Mouse (Mus musculus) lung, embryonic 15.5 days (tissue): ENCODE results near the gene Tbc1d14. TPM values are rescaled to one million over a fixed set of nuclear protein-coding genes. Genes with fewer than 3 reads are reported as not detected.

ENCODE experiments used
- ATAC-seq: fragments of 200-750 bp; cut with Nextera tagmentation; 2 replicates; pipeline ENCODE4 v1.8.0; 2017; ENCODE audit warnings: moderate number of reproducible peaks, borderline replicate concordance; ENCODE audit not compliant: low FRiP score, low TSS enrichment; ENCODE audit errors: extremely low read depth
- H3K27ac ChIP-seq: fragments of 300-500 bp; sonication (generic); 2 replicates; pipeline ENCODE4 v1.5.1; 2015; ENCODE audit warnings: moderate library complexity, mild to moderate bottlenecking, inconsistent platforms
- H3K27me3 ChIP-seq: fragments of 300-500 bp; sonication (generic); 2 replicates; pipeline ENCODE4 v1.6.1; 2015; ENCODE audit warnings: inconsistent platforms
- H3K36me3 ChIP-seq: fragments of 300-500 bp; sonication (generic); 2 replicates; pipeline ENCODE4 v1.6.1; 2015; ENCODE audit warnings: inconsistent platforms
- H3K4me1 ChIP-seq: fragments of 300-500 bp; sonication (generic); 2 replicates; pipeline ENCODE4 v1.6.1; 2015; ENCODE audit warnings: inconsistent platforms
- H3K4me2 ChIP-seq: fragments of 300-500 bp; sonication (generic); 2 replicates; pipeline ENCODE4 v1.6.1; 2015; ENCODE audit warnings: inconsistent platforms, mild to moderate bottlenecking, moderate library complexity
- H3K4me3 ChIP-seq: fragments of 300-500 bp; sonication (generic); 2 replicates; pipeline ENCODE4 v1.5.1; 2015; ENCODE audit warnings: mild to moderate bottlenecking, inconsistent platforms
- H3K9ac ChIP-seq: fragments of 300-500 bp; sonication (generic); 2 replicates; pipeline ENCODE4 v1.6.1; 2015; ENCODE audit warnings: inconsistent platforms
- H3K9me3 ChIP-seq: fragments of 300-500 bp; sonication (generic); 2 replicates; pipeline ENCODE4 v1.6.1; 2016; ENCODE audit warnings: inconsistent platforms
- whole genome bisulfite sequencing: fragments of 180-500 bp; shearing (Covaris S2); methylation state at CpG from one replicate; pipeline ENCODE4 v1.1.7; 2015; 5-methylcytosine and 5-hydroxymethylcytosine counted together
- polyA plus RNA-seq: library from polyadenylated mRNA; unstranded; fragments of >200 nt; fragmentation: Nextera tagmentation; extraction: Ambion mirVana; gene quantifications from 2 replicates; pipeline ENCODE4 v1.2.1, GENCODE M21; 2015

Tbc1d14 gene
- polyA plus RNA-seq, 1 experiment from 2014 or later = 24.7 TPM

- H3K4me2 ChIP-seq = no peak overlapping the region
- WGBS = 85% methylated on average over 1 of the region's 1 CpGs
- no peaks in the 10 kb centered on the region for H3K4me1 ChIP-seq
- H3K9me3 ChIP-seq = no peaks in the 10 kb centered on the region
- no peak overlapping the region for H3K4me3 ChIP-seq
- H3K27me3 ChIP-seq = no peaks in the 10 kb centered on the region
- no peak for ATAC-seq
- no peak overlapping the region for H3K27ac ChIP-seq
- H3K36me3 ChIP-seq = peaks cover 31% of the 10 kb centered on the region
- no peak overlapping the region for H3K9ac ChIP-seq
These were observed 5.8 kb upstream of the Tbc1d14 start for GRCm38 (mm10) chr5:36598883-36599282.

- H3K27me3 ChIP-seq = no peaks in the 10 kb centered on the region
- 30% methylated on average over 4 of the region's 4 CpGs for WGBS
- ATAC-seq = no peak
These were observed 4.6 kb upstream of the Tbc1d14 start for GRCm38 (mm10) chr5:36597653-36598052.

GRCm38 (mm10) chr5:36596225-36596624 is 3.1 kb upstream of the Tbc1d14 start:
- ATAC-seq = no peak
- Histone ChIP-seq H3K9me3 (no peaks in the 10 kb centered on the region), H3K4me2 (no peak overlapping the region), H3K36me3 (peaks cover 11% of the 10 kb centered on the region), H3K4me3 (no peak overlapping the region), H3K27me3 (no peaks in the 10 kb centered on the region), H3K27ac (no peak overlapping the region), H3K4me1 (no peaks in the 10 kb centered on the region), H3K9ac (no peak overlapping the region)
- 67% methylated on average over 5 of the region's 5 CpGs for WGBS

More at GRCm38 (mm10) chr5:36597653-36598052, 4.6 kb upstream of the Tbc1d14 start:
- H3K4me3 ChIP-seq = no peak overlapping the region
- H3K4me1 ChIP-seq = no peaks in the 10 kb centered on the region
- H3K9me3 ChIP-seq = no peaks in the 10 kb centered on the region
- peaks cover 25% of the 10 kb centered on the region for H3K36me3 ChIP-seq
- H3K27ac ChIP-seq = no peak overlapping the region
- H3K4me2 ChIP-seq = no peak overlapping the region
- H3K9ac ChIP-seq = no peak overlapping the region

DNA sequence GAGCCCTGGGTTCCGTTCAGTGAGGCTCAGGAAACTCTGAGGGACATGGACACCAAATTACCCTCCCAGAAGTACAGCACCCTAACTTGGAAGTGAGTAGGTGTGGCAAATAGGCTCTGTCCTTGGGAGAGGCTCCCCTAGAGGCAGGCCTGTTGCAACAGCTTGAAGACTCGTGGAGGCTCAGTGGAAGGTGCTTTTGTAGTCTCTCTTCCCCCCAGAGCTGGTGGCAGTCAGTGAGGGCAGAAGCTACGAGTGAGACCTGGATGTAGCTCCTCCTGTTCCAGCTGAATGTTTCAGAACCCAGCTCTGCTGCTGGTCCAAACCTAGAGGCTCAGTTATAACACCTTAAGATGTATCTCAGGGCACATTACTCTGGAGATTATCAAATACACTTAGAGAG is 2.0 kb upstream of the Tbc1d14 start:
- H3K4me3 ChIP-seq = no peak overlapping the region
- peaks cover 6% of the 10 kb centered on the region; the same call in 1 of the 2 replicates for H3K36me3 ChIP-seq
- no peak for ATAC-seq
- H3K4me2 ChIP-seq = no peak overlapping the region
- H3K9me3 ChIP-seq = no peaks in the 10 kb centered on the region
- H3K9ac ChIP-seq = no peak overlapping the region
- no peak overlapping the region for H3K27ac ChIP-seq
- H3K4me1 ChIP-seq = no peaks in the 10 kb centered on the region
- 15% methylated on average over 3 of the region's 3 CpGs for WGBS
- no peaks in the 10 kb centered on the region for H3K27me3 ChIP-seq

- H3K9ac ChIP-seq = no peak overlapping the region
- H3K4me3 ChIP-seq = no peak overlapping the region
- no peaks in the 10 kb centered on the region for H3K36me3 ChIP-seq
- H3K27me3 ChIP-seq = no peaks in the 10 kb centered on the region
- no peaks in the 10 kb centered on the region for H3K4me1 ChIP-seq
- H3K27ac ChIP-seq = no peak overlapping the region
- H3K9me3 ChIP-seq = no peaks in the 10 kb centered on the region
- ATAC-seq = no peak
- no peak overlapping the region for H3K4me2 ChIP-seq
- WGBS = 69% methylated on average over 3 of the region's 3 CpGs
These were observed 1.3 kb upstream of the Tbc1d14 start for GRCm38 (mm10) chr5:36594344-36594743.

DNA sequence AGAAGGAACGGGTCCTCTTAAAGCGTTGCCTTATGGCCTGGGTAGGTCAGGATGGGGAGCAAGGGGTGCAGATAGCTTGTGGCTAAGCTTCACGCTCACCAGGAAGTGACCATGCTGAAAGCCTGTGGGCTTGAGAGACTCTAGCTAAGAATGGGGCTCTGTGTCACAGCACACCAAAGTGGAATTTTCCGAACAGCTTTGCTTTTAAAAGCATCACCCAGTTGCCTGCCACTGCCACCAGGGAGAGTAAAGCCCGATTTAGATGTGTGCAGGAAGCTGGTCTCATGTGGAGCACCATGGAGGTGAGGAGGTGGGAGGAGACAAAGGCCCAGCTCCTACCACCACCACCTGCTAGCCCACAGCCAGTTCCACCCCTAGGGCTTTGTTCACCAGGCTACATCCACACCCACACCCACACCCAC is 2.6 kb downstream of the Tbc1d14 start:
- Histone ChIP-seq H3K27me3 (no peaks in the 10 kb centered on the region), H3K4me1 (no peaks in the 10 kb centered on the region), H3K27ac (no peak overlapping the region), H3K4me2 (no peak overlapping the region), H3K36me3 (no peaks in the 10 kb centered on the region), H3K9me3 (no peaks in the 10 kb centered on the region), H3K9ac (no peak overlapping the region), H3K4me3 (no peak overlapping the region)
- WGBS = 58% methylated on average over 5 of the region's 5 CpGs
- ATAC-seq = no peak

DNA sequence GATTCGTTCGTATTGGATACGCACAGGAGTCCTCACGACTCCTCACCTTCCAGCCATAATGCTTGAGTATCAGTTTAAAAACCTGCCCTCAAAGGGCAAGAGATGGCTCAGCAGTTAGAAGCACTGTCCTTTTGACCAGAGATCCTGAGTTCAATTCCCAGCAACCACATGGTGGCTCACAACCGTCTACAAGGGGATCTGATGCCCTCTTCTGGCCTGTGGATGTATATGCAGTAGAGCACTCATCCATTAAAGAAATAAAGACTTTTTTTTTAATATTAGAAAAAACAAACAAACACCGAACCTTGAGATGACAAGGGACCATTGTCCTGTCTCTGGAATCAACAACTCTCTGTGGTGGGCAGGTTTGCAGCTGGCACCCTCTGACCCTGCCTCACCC is 8.8 kb downstream of the Tbc1d14 start:
- ATAC-seq = no peak
- no peak overlapping the region for H3K4me3 ChIP-seq
- WGBS = 64% methylated on average over 6 of the region's 6 CpGs
- H3K9me3 ChIP-seq = no peaks in the 10 kb centered on the region
- peaks cover 11% of the 10 kb centered on the region for H3K4me1 ChIP-seq
- no peaks in the 10 kb centered on the region for H3K36me3 ChIP-seq
- no peak overlapping the region for H3K9ac ChIP-seq
- H3K4me2 ChIP-seq = no peak overlapping the region
- no peak overlapping the region for H3K27ac ChIP-seq
- no peaks in the 10 kb centered on the region for H3K27me3 ChIP-seq

- Histone ChIP-seq H3K36me3 (no peaks in the 10 kb centered on the region), H3K27ac (peak overlapping the region; percentile 85), H3K4me2 (peak overlapping the region; percentile 97), H3K9ac (peak overlapping the region; percentile 65), H3K4me1 (peaks cover 11% of the 10 kb centered on the region), H3K4me3 (peak overlapping the region; percentile 70), H3K27me3 (no peaks in the 10 kb centered on the region), H3K9me3 (no peaks in the 10 kb centered on the region)
- ATAC-seq = peak; percentile 98
- under 1% methylated on average over 54 of the region's 54 CpGs for WGBS
These were observed 11.0 kb downstream of the Tbc1d14 start for GRCm38 (mm10) chr5:36581924-36582642.

GRCm38 (mm10) chr5:36581259-36581923 is 11.7 kb downstream of the Tbc1d14 start:
- no peak for ATAC-seq
- H3K9me3 ChIP-seq = no peaks in the 10 kb centered on the region
- H3K4me3 ChIP-seq = peak overlapping the region; percentile 70
- no peaks in the 10 kb centered on the region for H3K36me3 ChIP-seq
- H3K27ac ChIP-seq = no peak overlapping the region; the same call in 1 of the 2 replicates
- H3K9ac ChIP-seq = peak overlapping the region; percentile 47
- H3K4me2 ChIP-seq = peak overlapping the region; percentile 97
- H3K4me1 ChIP-seq = peaks cover 11% of the 10 kb centered on the region
- no peaks in the 10 kb centered on the region for H3K27me3 ChIP-seq
- WGBS = 1% methylated on average over 40 of the region's 40 CpGs

DNA sequence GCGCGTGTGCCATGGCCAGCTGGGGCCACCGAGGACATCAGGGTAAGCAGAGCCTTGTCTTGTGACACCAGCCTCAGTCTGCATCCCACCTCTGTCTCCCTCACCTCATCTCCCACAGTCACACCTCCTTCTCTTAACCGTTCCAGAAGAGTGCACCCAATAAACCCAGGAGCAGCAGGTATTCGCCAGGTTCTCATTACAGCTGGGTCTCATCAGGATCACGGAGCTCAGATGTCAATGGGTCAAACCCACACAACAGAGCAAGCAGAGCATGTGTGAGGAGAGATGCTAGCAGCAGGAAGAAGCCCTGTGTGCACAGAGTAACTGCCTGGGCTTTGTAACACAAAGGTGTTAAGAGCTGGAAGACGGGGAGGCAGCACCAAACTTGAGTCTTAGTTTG is 13.1 kb downstream of the Tbc1d14 start:
- WGBS = 69% methylated on average over 7 of the region's 7 CpGs
- ATAC-seq = no peak

DNA sequence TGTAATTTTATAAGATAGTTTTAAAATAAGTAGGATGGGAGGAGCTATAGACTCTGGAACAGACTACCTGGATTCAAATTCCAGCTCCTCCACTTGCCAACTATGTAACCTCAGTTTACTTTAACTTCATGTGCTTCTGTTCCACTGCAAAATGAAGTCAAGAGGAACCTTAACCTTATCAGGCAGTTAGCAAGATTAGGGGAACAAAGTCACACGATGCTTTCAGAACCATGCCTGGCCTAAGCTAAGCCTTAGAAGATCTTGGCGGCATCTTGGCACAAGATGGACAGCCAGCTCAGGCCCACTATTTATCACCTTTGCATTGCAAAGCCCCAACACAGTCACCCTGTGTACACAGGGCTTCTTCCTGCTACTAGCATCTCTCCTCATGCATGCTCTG is 14.1 kb downstream of the Tbc1d14 start:
- no peak for ATAC-seq
- H3K27me3 ChIP-seq = no peaks in the 10 kb centered on the region
- H3K36me3 ChIP-seq = no peaks in the 10 kb centered on the region
- no peak overlapping the region for H3K27ac ChIP-seq
- WGBS = 58% methylated on average over 2 of the region's 2 CpGs
- H3K9ac ChIP-seq = no peak overlapping the region
- no peak overlapping the region for H3K4me3 ChIP-seq
- H3K4me1 ChIP-seq = peaks cover 22% of the 10 kb centered on the region
- no peak overlapping the region for H3K4me2 ChIP-seq
- no peaks in the 10 kb centered on the region for H3K9me3 ChIP-seq

More for the DNA sequence above, 13.1 kb downstream of the Tbc1d14 start:
- Histone ChIP-seq H3K4me2 (no peak overlapping the region), H3K36me3 (no peaks in the 10 kb centered on the region), H3K27me3 (no peaks in the 10 kb centered on the region), H3K27ac (no peak overlapping the region), H3K9ac (no peak overlapping the region), H3K4me1 (peaks cover 13% of the 10 kb centered on the region), H3K9me3 (no peaks in the 10 kb centered on the region), H3K4me3 (no peak overlapping the region)

- no peak overlapping the region for H3K9ac ChIP-seq
- no peak overlapping the region for H3K4me3 ChIP-seq
- 90% methylated on average over 3 of the region's 3 CpGs for WGBS
- no peaks in the 10 kb centered on the region for H3K27me3 ChIP-seq
- no peaks in the 10 kb centered on the region for H3K9me3 ChIP-seq
- ATAC-seq = no peak
- H3K4me2 ChIP-seq = no peak overlapping the region
- H3K27ac ChIP-seq = no peak overlapping the region
- peaks cover 21% of the 10 kb centered on the region for H3K4me1 ChIP-seq
- peaks cover 3% of the 10 kb centered on the region for H3K36me3 ChIP-seq
These were observed 16.6 kb downstream of the Tbc1d14 start for GRCm38 (mm10) chr5:36576457-36576856.
